Mouse (Mus musculus) megakaryocyte, embryonic 14.5 days (primary cell): Measurements from ENCODE around the gene Dusp22.

Source experiments
- FLI1 ChIP-seq: IDR thresholded peaks from 2 replicates; pipeline ENCODE4 v1.6.1; 2012; ENCODE audit warnings: low read length, inconsistent platforms, mixed read lengths
- GATA1 ChIP-seq: IDR thresholded peaks from 3 replicates; pipeline ENCODE4 v1.6.1; 2012; ENCODE audit warnings: mixed read lengths, low read length, inconsistent platforms, borderline replicate concordance

GRCm38 (mm10) chr13:30653051-30653450 lies 6.7 kb upstream of the Dusp22 start:
- no peak for TF ChIP-seq FLI1
- TF ChIP-seq GATA1 = no peak
